Mouse (Mus musculus): ENCODE measurements around the gene Rap2a.

Gene Rap2a

DNA sequence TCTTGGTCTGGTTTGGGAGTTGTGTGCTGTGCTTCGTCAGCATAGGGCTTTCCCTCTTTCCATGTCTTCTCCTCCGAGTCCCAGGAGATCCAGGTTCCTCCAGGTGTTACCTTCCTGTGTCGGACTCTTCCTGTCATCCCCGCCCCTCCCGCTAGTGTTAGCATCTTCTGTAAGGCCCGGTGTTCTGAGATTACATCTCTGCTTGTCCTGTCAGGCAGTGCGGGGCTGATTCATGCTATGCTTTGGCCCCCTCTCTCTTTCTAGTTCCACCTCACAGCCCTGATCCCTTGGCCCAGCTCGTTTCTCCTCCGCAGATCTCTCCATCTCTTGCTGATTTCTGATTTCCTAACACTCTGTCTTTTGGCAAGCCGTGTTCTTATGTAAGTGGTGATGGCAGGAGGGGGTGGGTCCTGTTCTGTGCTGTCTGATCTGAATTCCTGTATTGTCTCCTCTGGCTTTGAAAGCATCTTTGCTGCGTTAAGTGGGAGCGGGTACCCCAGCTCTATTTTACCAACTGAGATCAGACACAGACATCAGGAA lies 21.8 kb downstream of the Rap2a start:
- DNase-seq, result no peak

DNA sequence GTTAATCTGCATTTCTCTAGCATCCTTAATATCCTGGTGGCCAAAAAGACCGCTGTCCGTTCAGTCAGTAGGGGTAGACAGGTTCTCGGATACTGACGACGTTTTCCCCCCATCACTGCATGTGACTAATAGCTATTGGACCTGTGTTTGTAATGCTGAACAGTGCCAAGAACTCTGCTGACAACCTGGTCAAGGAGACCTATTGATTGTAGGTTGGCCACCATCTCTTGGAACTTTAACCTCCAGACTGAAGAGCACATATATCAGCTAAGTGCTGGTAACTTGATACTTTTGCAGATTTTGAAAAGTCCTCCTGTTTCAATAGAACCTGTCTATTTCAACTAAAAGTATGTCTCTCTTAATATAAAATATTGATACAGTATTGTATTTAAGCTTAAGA lies 22.5 kb downstream of the Rap2a start:
- DNase-seq, result no peak

- no peak for DNase-seq
Measured at GRCm38 (mm10) chr14:120503641-120504040, 25.4 kb downstream of the Rap2a start.

DNA sequence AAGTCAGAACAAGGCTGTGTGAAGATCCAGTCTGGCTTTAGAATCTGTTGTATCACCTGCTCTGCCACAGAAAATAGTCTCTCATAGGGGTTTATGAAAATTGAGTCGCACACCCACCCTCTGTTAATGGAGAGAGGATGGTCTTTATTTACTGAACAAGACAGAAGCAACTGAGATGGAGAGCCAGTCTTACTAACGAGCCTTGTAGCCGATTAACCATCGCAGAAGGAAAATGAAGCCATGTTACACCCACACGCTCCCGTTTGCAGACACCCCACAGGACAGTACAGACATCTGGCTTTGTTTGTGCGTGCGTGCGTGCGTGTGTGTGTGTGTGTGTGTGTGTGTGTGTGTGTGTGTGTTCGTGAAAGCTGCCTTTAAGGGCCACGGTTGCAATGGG lies 26.2 kb downstream of the Rap2a start:
- DNase-seq, result no peak

DNA sequence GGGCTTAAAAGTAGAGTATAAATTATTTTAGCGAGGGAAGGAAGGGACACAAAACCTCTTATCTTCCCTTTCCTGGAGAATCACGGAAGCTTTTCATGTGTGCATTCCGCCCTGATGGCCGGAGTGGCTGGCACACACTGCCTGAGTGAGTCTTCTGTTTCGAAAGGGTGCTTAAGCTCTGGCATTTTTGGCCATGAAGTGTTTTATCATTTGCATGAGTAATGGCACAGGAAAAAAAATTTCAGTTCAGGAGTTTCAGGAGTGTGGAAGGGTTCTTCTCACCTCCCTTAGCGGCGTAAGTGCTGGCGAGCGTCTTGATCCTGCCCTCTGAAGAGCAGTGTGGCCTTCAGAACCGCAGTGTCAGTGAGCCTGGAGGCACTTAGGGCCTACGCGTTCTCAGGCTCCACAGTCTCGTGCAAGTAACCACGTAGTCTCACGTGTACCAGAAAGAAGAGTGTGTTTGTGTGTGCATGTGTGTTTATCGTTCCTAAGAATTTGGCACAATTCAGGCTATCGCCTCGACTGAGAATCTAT lies 26.8 kb downstream of the Rap2a start:
- no peak for DNase-seq

DNA sequence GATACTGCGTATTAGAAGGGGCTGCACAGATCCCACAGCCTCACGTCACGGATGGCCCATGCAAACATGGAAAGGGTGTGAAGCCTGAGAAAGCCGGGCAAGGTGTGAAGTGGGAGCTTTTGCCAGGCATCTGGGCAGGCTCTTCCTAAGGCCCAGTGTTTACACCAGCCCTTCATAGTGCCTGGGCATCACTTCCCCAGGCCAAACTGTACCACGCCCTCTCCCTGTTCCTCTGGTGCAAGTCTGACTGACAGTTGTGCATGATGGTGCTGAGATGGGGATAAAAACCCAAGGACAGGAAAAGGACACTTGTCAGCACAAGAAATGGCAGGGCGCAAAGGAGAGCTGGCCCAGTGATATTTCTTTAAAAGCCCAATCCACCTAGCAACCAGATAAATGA lies 27.7 kb downstream of the Rap2a start:
- no peak for DNase-seq

GRCm38 (mm10) chr14:120507516-120507915 lies 29.3 kb downstream of the Rap2a start:
- peak; percentile 22 for DNase-seq

- no peak for DNase-seq
Measured at GRCm38 (mm10) chr14:120508566-120509365, 30.5 kb downstream of the Rap2a start.

DNA sequence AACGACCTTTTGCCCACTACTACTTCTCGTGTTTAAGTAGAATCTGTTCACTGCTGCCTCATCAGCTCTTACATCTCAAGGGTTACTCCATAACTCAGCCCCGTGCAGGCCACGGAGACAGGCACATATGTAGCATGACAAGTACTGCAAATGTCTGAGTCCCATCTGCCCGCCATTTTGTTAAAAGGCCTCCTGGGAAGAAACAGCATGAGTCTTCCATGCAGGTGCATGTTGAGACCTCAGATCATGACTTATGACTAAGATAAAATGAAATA lies 31.1 kb downstream of the Rap2a start:
- no peak for DNase-seq

DNA sequence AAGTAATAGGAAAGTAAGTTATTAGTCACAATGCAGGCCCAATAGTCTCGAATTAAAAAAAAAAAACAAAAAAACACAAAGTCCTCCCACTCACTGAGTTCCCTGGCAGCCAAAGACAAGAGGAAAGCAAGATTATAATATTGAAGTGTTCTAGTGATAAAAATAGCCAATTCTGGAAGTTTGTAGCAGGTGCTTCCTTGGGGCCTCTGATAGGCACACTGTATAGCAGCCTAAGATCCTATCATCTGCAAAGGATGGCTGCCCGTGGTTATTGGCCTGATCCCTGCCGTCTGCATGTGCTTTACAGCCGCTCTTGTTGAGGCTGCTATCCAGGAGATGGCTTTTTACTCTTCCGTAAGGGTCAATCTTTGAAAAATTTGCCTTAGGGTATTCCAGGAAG lies 33.6 kb downstream of the Rap2a start:
- DNase-seq, result no peak

- no peak for DNase-seq
Measured at GRCm38 (mm10) chr14:120514821-120515271, 36.6 kb downstream of the Rap2a start.

DNA sequence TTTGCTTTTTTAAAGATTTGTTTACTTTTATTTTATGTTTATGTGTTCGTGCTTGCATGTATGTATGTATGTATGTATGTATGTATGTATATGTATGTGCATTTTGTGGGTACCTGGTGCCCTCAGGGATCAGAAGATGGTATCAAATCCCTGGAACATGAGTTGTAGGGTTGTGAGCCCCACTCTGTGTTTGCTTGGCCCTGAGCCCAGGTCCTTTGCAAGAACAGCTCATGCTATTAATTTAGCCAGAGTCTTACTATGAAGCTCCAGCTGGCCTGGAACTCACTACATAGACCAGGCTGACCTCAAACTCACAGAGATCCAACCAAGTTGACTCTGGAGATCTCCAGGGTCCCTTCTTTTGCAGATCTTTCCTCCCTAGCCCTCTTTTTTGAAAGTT lies 37.1 kb downstream of the Rap2a start:
- DNase-seq, result no peak

DNA sequence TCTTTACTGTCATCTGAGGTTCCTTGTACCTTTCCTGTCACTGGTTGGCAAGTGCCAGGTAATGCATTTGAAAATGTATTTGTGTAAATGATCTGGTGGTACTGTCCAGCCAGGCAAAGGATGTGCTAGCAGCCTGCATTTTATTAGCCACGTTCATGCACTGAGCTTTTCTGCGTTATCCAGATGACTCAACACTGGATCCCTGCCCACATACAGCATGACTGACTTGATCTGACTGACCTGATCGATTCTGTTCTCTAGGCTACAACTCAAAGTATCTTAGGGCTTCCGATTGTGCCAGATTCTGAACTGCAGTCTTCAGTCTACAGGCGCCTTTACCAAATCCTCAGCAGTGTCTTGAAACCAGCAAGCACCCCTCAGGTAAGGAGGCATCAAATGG lies 40.5 kb downstream of the Rap2a start:
- DNase-seq, result no peak

DNA sequence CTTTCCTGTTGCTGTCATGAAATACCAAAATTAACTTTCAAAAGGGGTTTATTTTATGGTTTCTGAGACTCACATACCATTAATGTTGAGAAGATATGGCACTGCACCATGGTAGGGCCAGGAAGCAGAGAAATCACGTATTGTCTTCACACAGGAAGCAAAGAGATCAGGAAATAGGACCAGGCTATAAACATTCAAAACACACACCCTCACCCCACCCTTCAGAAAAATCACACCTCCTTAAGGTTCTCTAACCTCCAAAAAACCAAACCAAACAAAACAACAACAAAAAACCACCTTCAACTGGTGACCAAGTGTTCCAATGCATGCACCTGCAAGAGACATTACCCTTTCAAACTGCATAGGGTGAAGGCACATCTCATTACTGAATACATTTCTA lies 41.7 kb downstream of the Rap2a start:
- DNase-seq, result no peak

GRCm38 (mm10) chr14:120520843-120521242 lies 42.6 kb downstream of the Rap2a start:
- DNase-seq, result no peak

- no peak for DNase-seq
Measured at GRCm38 (mm10) chr14:120523296-120523695, 45.1 kb downstream of the Rap2a start.

- DNase-seq, result no peak
Measured at GRCm38 (mm10) chr14:120525644-120526043, 47.4 kb downstream of the Rap2a start.

DNA sequence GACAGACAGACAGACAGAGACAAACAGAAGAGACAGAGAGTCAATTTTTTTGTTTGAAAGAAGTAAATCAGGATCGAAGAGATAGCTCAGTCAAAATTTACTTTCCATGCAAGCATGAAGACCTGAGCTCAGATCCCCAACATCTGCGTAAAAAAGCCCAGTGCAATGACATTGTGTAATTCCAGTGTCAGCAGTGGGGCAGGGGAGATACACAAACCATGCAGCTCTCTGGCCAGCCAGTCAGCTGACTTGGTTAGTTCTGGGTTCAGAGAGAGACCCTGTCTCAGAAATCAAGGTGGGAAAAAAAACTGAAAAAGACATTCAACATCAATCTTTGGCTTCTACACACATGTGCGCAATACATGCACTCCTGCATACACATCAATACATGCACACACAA lies 55.1 kb downstream of the Rap2a start:
- no peak for DNase-seq

- DNase-seq, result no peak
Measured at GRCm38 (mm10) chr14:120534841-120535271, 56.6 kb downstream of the Rap2a start.

GRCm38 (mm10) chr14:120535446-120535845 lies 57.2 kb downstream of the Rap2a start:
- no peak for DNase-seq

GRCm38 (mm10) chr14:120535924-120536323 lies 57.7 kb downstream of the Rap2a start:
- DNase-seq, result no peak

- no peak for DNase-seq
Measured at GRCm38 (mm10) chr14:120539128-120539527, 60.9 kb downstream of the Rap2a start.

- no peak for DNase-seq
Measured at GRCm38 (mm10) chr14:120539626-120540025, 61.4 kb downstream of the Rap2a start.

DNA sequence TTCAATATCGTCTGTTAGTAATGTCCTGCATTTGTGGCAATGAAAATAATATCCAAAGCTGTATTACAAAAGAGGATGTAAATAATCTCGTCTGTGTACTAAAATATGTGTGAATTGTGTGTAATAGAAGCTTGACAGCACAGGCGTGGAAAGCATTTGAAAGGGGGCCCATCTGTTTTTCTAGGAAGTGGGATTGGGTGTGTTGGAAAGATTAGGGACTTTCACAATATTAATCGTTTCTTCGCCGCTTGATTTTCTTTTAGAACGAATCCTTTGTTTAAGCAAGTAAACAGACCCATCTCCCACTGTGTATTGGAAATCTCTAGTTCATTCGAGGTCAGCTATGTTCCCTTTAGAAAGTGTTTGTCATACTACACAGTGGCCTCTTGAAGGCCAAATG lies 64.2 kb downstream of the Rap2a start:
- DNase-seq, result no peak

- no peak for DNase-seq
Measured at GRCm38 (mm10) chr14:120542976-120543375, 64.7 kb downstream of the Rap2a start.

Measured in embryo, embryonic 11 days (tissue).